Mouse (Mus musculus): ENCODE measurements around the gene Avpr1a.

Gene Avpr1a

DNA sequence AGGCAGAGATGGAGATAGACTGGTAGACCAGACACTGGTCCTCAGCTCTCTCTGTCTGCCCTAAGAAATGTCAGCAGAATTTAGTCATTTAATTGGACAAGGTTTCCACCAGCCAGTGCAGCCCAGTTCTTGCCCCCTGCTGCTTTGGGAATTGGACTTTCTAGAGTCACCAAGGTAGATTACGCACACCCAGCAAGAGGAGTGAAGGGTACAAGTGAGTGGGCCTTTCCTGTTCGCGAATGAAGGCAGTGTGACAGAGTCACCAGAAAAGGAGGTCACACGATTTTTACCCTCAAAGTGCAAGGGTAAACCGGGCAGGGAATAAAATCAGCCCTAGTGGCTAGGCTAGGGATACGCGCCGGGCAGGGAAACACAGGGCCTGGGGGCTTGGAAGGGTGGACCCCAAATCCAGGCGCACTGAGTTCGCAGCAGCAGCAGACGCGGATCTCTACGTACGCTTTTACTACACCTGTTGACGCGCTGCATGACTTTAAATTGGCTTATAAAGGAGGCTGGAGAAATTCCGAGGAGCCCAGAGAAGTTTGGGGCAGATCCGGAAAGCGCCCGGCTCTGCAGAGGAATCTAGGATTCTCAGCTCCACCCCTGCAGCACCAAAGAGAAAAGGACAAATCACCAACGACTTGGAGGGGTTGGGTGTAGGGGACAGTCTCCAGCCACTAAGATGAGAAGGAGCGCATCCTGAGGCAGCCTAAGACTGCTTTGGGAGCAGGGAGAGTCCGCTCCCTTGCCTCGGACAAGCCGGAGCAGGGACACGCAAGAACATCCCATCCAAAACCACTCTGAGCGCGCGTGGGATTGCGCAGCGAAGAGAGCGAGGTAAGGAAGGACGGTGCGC lies at the start of gene Avpr1a:
Avpr1a (plus strand) TSS at position 639 of the 856 bp plus-strand sequence.
- no peak for DNase-seq (ENCODE audit: low read depth, low spot score)

DNA sequence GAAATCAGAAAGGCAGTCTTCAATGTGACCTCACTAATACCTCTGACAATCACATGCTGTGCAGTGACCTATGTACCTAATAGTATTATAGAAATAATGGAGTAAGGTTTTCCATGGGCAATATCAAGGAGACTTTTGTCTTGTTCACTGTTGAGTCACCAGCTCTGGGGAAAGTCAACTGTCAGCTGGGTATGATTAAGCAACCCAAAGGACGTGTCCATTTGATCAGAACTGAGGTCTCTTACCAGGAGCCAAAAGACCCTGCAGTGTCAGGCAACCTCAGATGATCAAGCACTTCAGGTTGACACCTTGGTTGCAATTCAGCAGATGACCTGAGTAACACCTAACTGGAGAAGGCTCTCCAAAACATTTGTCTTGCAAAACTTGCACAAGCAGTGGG lies 46.0 kb upstream of the Avpr1a start:
- no peak for DNase-seq (ENCODE audit: low read depth, low spot score)

DNA sequence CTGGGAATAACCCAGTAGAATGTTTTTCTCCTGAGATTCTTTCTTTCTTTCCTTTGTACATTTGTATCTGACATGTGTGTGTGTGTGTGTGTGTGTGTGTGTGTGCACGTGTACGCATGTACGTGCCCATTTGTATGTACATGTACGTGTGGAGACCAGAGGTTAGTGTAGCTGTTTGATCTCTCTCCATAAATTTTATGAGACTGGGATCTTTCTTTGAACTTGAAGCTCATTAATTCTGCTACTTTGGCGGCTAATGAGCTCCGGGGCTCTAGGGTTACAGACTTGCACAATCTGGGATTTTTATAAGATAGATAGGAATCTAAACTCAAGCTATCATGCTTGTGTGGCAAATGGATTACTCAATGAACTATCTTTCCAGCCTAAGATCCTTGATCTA lies 42.0 kb upstream of the Avpr1a start:
- DNase-seq (ENCODE audit: low read depth, low spot score), result no peak

DNA sequence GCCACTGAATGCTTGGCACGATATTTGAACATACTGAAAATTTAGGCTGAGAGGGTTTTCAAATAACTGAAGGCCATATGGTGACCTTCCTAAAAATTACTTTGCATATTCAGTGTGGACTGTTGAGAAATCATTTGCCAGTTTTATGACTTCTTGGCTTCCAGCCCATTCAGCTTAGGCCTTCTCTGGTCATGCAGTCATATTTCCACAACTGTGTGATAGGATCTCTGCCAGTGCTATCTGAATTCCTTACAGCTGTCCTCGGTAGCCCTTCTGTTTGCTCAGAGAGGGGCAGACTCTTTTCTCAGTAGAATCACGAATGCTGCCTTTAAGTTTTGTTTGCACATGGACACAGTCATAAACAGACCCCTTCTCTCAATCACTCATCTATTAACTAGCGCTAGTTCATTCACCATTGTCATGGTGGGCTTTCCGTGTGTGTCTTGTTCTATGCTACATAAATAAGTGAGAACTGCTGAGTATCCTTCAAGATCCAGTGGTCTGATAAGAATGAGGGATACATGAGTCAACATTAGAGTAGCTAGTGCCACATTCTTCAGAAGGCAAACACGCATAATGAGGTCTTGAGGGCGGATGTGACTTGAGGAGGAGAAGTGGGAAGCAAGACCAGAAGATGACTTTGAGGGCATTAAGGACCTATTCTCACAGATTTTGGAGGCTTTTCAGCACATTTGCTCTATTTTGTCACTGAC lies 39.4 kb upstream of the Avpr1a start:
- no peak for DNase-seq (ENCODE audit: low read depth, low spot score)

DNA sequence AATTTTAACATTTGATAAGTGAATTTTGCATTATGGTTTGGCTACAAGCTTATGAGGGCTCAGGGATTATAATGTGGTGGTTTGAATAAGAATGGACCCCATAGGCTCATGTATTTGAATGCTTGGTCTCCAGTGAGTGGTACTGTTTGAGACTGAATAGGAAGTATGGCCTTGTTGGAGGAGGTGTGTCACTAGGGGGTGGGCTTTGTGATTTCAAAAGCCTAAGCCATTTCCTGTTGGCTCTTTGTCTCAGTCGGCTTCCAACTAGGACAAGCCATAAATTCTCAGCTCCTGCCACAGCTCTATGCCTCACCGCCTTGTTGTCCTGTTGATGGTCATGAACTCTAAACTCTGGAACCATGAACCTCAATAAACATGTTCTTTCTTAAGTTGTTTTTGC lies 37.5 kb upstream of the Avpr1a start:
- no peak for DNase-seq (ENCODE audit: low read depth, low spot score)

DNA sequence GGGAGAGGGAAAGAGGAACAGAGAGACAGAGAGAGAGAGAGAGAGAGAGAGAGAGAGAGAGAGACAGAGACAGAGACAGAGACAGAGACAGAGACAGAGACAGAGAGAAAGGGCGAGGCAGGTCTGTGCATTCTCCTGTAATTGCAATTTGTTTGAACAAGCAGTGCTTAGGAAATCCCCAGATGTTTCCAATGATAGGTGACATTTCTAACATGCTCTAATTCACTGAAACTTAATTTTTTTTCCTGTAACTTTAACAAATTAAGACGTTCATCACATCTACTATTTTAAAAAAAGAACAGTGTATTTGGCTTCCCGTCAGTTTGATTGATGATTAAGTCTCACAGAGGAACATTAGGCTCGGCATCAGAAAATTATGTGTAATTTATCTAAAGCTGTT lies 15.6 kb upstream of the Avpr1a start:
- no peak for DNase-seq (ENCODE audit: low read depth, low spot score)

DNA sequence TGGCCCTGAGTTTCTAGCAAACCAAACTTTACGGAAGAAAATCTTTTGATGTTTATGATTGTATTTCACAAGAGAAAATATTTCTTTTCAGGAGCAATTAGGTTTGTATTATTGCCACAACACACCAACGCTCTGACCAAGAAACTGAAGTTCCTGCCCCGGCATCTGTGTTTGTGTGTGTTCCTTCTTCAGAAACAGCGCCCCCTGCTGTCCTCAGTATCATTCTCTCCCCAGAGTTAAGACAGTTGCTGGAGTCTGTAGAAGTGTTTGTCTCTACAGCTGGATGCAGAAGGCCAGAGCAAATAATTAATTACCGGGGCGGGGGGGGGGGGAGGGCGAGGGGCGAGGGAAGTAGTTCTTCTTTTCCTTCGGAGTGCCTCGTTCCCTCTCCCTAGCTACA lies 1.0 kb upstream of the Avpr1a start:
- DNase-seq (ENCODE audit: low read depth, low spot score), result peak; percentile 54

DNA sequence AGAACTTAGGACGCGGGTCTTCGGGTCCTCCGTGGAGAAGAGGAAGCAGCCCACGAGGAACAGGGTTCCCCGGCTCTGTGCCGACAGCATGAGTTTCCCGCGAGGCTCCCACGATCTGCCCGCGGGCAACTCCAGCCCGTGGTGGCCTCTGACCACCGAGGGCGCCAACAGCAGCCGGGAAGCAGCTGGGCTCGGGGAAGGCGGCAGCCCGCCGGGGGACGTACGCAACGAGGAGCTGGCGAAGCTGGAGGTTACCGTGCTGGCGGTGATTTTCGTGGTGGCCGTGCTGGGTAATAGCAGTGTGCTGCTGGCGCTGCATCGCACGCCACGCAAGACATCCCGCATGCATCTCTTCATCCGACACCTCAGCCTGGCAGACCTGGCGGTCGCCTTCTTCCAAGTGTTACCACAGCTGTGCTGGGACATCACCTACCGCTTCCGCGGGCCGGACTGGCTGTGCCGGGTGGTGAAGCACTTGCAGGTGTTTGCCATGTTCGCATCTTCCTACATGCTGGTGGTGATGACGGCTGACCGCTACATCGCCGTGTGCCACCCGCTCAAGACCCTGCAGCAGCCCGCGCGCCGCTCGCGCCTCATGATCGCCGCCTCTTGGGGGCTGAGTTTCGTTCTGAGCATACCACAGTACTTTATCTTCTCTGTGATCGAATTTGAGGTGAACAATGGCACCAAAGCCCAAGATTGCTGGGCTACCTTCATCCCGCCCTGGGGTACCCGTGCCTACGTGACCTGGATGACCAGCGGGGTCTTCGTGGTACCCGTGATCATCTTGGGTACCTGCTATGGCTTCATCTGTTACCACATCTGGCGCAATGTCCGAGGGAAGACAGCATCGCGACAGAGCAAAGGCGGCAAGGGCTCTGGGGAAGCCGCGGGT lies 665 bp downstream of the Avpr1a start:
- peak; percentile 22 for DNase-seq (ENCODE audit: low read depth, low spot score)

DNA sequence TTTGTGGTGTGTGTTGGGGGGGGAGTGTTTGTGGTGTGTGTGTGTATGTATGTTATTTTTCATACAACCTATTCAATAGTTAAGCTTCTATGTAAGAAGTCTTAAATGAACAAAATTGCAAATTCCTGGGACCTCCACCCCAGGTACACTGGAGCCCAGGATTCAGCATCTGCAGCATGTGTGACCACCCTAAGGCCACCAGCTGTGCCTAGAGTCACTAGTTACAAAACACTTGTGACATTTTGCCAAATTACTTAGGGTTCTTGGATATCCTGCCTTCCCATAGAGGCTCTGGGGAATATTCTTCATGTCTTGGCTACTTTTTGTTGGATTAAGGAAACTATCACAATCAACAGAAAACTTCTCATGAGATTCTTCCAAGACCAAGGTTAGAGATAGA lies 1.6 kb downstream of the Avpr1a start:
- DNase-seq (ENCODE audit: low read depth, low spot score), result no peak

DNA sequence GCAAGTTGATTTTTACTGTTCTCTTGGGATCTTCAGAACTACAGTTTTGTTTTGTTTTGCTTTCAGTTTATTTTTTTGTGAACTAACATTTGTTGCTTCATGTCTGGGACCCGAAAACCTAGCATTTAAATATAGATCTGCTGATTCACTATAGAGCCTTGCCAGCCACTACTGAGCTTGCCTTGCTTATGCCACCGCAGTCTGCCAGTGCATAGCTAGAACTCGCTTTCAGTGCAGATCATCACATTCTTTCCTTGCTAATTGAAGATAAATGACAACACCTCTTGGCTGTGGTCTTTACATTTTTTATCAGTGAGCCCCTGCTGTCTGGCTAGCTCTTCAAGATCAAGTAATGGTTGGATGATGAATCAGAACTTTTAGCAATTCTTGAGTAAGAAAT lies 5.2 kb downstream of the Avpr1a start:
- DNase-seq (ENCODE audit: low read depth, low spot score), result no peak

DNA sequence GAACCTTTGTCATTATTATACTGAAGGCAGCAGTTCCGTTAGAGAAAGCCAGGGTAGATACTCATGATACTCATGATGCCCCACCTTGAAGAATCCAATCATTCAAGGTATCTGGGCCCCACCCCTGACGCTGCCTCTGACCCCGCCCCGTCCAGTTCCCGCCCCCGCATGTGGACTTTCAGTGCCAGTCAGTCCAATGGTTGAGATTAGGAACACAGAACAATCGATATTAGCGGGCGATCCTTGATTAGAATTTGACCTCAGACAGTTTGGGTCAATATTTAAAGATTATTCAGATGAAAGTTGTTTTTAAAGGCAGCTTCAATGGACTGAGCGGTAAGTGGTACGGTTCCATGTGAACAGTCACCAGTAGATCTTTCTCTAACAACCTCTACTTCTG lies 7.5 kb downstream of the Avpr1a start:
- DNase-seq (ENCODE audit: low read depth, low spot score), result no peak

DNA sequence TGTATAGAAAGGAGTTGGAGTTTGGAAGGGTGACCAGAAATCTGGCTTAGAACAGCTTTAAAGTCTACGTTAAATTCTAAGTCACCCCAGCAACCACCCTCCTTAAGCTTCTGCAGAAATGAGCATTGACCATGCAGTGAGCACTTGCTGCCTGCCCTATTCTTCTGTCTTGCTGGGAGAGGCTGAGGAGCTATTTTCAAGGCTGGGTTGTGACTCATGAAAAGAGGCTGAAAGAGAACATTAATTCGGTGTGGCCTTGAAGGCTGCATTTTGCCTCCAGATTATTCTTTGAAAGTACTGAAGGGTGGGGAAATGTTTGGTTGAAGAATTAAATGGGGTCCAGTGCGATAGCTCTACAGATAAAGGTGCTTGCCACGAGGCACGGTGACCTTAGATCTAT lies 28.5 kb downstream of the Avpr1a start:
- no peak for DNase-seq (ENCODE audit: low read depth, low spot score)

DNA sequence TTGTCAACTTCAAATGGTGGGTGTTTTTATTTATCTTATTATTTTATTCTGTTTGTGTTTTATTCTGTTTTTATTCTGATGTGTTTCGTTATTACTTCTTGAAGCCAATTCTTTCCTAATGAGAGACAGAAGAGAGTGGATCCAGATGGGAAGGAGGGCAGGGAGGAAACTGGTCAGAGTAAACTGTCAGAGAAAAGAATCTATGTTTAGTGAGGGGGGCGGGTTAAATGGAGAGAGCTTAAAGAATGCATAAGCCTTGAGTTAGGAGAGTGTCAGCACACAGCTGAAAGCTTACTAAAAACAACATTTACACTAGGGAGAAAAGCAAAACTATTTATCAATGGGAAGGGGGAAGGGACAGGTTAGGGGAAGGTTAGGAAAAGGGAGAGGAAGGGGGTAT lies 50.3 kb downstream of the Avpr1a start:
- no peak for DNase-seq (ENCODE audit: low read depth, low spot score)

DNA sequence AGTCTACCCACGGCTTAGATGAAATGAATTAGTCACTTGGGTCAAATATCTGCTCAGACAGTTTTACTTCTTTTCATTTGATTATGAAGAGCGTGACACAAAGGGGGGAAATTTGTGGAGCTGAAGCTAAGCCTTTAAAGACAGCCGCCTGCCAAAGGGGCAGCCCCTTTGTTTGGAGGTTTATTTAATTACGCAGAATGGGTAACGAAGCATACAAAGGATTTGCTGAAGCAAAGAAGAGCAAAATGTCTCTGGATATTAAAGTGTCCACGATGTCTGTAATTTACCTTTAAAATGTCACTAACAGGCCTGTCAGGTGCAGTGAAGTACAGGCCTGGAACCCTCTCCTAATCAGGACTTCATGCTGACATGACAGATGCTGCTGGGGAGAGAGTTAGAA lies 51.0 kb downstream of the Avpr1a start:
- DNase-seq (ENCODE audit: low read depth, low spot score), result no peak

Measured in embryo, embryonic 11.5 days (tissue).